Mouse (Mus musculus): ENCODE measurements around the gene Pum1. TPM values are rescaled to one million over a fixed set of nuclear protein-coding genes. Genes with fewer than 3 reads are reported as not detected.

Pum1 gene
- polyA plus RNA-seq, 1 experiment: 56.5 TPM

- Histone ChIP-seq H3K4me3 (ENCODE audit: control insufficient read depth, low read depth, low read length) (no peak overlapping the region), H3K4me1 (ENCODE audit: control insufficient read depth, insufficient read depth, low read length) (peaks cover 11% of the 10 kb centered on the region), H3K36me3 (ENCODE audit: control insufficient read depth, insufficient read depth, low read length) (no peaks in the 10 kb centered on the region), H3K27me3 (ENCODE audit: control insufficient read depth, insufficient read depth, low read length) (no peaks in the 10 kb centered on the region), H3K27ac (ENCODE audit: control insufficient read depth, insufficient read depth, low read depth, low read length) (no peak overlapping the region)
- no peak for TF ChIP-seq CTCF (IDR thresholded peaks at IDR 0.05; ENCODE audit: control insufficient read depth, insufficient read depth, insufficient replicate concordance, low read depth, low read length)
- no peak for TF ChIP-seq POLR2A (IDR thresholded peaks at IDR 0.05; ENCODE audit: control insufficient read depth, low read depth, low read length)
Observed at GRCm38 (mm10) chr4:130797201-130798051, 134.3 kb downstream of the Pum1 start.

- no peak overlapping the region for H3K4me3 ChIP-seq (ENCODE audit: control insufficient read depth, low read depth, low read length)
- TF ChIP-seq POLR2A (IDR thresholded peaks at IDR 0.05; ENCODE audit: control insufficient read depth, low read depth, low read length): no peak
- no peak for TF ChIP-seq CTCF (IDR thresholded peaks at IDR 0.05; ENCODE audit: control insufficient read depth, insufficient read depth, insufficient replicate concordance, low read depth, low read length)
- peaks cover 3% of the 10 kb centered on the region for H3K4me1 ChIP-seq (ENCODE audit: control insufficient read depth, insufficient read depth, low read length)
- no peak overlapping the region for H3K27ac ChIP-seq (ENCODE audit: control insufficient read depth, insufficient read depth, low read depth, low read length)
- H3K36me3 ChIP-seq (ENCODE audit: control insufficient read depth, insufficient read depth, low read length): no peaks in the 10 kb centered on the region
- H3K27me3 ChIP-seq (ENCODE audit: control insufficient read depth, insufficient read depth, low read length): no peaks in the 10 kb centered on the region
Observed at GRCm38 (mm10) chr4:130798416-130798815, 135.3 kb downstream of the Pum1 start.

- Histone ChIP-seq H3K4me3 (ENCODE audit: control insufficient read depth, low read depth, low read length) (no peak overlapping the region), H3K36me3 (ENCODE audit: control insufficient read depth, insufficient read depth, low read length) (no peaks in the 10 kb centered on the region), H3K27me3 (ENCODE audit: control insufficient read depth, insufficient read depth, low read length) (no peaks in the 10 kb centered on the region), H3K27ac (ENCODE audit: control insufficient read depth, insufficient read depth, low read depth, low read length) (no peak overlapping the region), H3K4me1 (ENCODE audit: control insufficient read depth, insufficient read depth, low read length) (peaks cover 3% of the 10 kb centered on the region)
- TF ChIP-seq CTCF (IDR thresholded peaks at IDR 0.05; ENCODE audit: control insufficient read depth, insufficient read depth, insufficient replicate concordance, low read depth, low read length) (no peak), POLR2A (IDR thresholded peaks at IDR 0.05; ENCODE audit: control insufficient read depth, low read depth, low read length) (no peak)
Observed at GRCm38 (mm10) chr4:130799118-130799517, 136.0 kb downstream of the Pum1 start.

GRCm38 (mm10) chr4:130799582-130799981 lies 136.5 kb downstream of the Pum1 start:
- Histone ChIP-seq H3K27ac (ENCODE audit: control insufficient read depth, insufficient read depth, low read depth, low read length) (no peak overlapping the region), H3K4me3 (ENCODE audit: control insufficient read depth, low read depth, low read length) (no peak overlapping the region), H3K4me1 (ENCODE audit: control insufficient read depth, insufficient read depth, low read length) (peaks cover 3% of the 10 kb centered on the region), H3K27me3 (ENCODE audit: control insufficient read depth, insufficient read depth, low read length) (no peaks in the 10 kb centered on the region), H3K36me3 (ENCODE audit: control insufficient read depth, insufficient read depth, low read length) (no peaks in the 10 kb centered on the region)
- TF ChIP-seq CTCF (IDR thresholded peaks at IDR 0.05; ENCODE audit: control insufficient read depth, insufficient read depth, insufficient replicate concordance, low read depth, low read length): no peak
- no peak for TF ChIP-seq POLR2A (IDR thresholded peaks at IDR 0.05; ENCODE audit: control insufficient read depth, low read depth, low read length)

GRCm38 (mm10) chr4:130800147-130800546 lies 137.0 kb downstream of the Pum1 start:
- no peaks in the 10 kb centered on the region for H3K36me3 ChIP-seq (ENCODE audit: control insufficient read depth, insufficient read depth, low read length)
- no peak overlapping the region for H3K4me3 ChIP-seq (ENCODE audit: control insufficient read depth, low read depth, low read length)
- TF ChIP-seq POLR2A (IDR thresholded peaks at IDR 0.05; ENCODE audit: control insufficient read depth, low read depth, low read length): no peak
- no peak for TF ChIP-seq CTCF (IDR thresholded peaks at IDR 0.05; ENCODE audit: control insufficient read depth, insufficient read depth, insufficient replicate concordance, low read depth, low read length)
- no peaks in the 10 kb centered on the region for H3K27me3 ChIP-seq (ENCODE audit: control insufficient read depth, insufficient read depth, low read length)
- peaks cover 3% of the 10 kb centered on the region for H3K4me1 ChIP-seq (ENCODE audit: control insufficient read depth, insufficient read depth, low read length)
- H3K27ac ChIP-seq (ENCODE audit: control insufficient read depth, insufficient read depth, low read depth, low read length): no peak overlapping the region

- Histone ChIP-seq H3K4me3 (ENCODE audit: control insufficient read depth, low read depth, low read length) (no peak overlapping the region), H3K27ac (ENCODE audit: control insufficient read depth, insufficient read depth, low read depth, low read length) (no peak overlapping the region), H3K4me1 (ENCODE audit: control insufficient read depth, insufficient read depth, low read length) (peaks cover 3% of the 10 kb centered on the region), H3K36me3 (ENCODE audit: control insufficient read depth, insufficient read depth, low read length) (no peaks in the 10 kb centered on the region), H3K27me3 (ENCODE audit: control insufficient read depth, insufficient read depth, low read length) (no peaks in the 10 kb centered on the region)
- no peak for TF ChIP-seq POLR2A (IDR thresholded peaks at IDR 0.05; ENCODE audit: control insufficient read depth, low read depth, low read length)
- no peak for TF ChIP-seq CTCF (IDR thresholded peaks at IDR 0.05; ENCODE audit: control insufficient read depth, insufficient read depth, insufficient replicate concordance, low read depth, low read length)
Observed at GRCm38 (mm10) chr4:130801198-130801597, 138.1 kb downstream of the Pum1 start.

GRCm38 (mm10) chr4:130801624-130802329 lies 138.7 kb downstream of the Pum1 start:
- no peaks in the 10 kb centered on the region for H3K27me3 ChIP-seq (ENCODE audit: control insufficient read depth, insufficient read depth, low read length)
- H3K36me3 ChIP-seq (ENCODE audit: control insufficient read depth, insufficient read depth, low read length): no peaks in the 10 kb centered on the region
- H3K4me1 ChIP-seq (ENCODE audit: control insufficient read depth, insufficient read depth, low read length): peaks cover 3% of the 10 kb centered on the region
- H3K27ac ChIP-seq (ENCODE audit: control insufficient read depth, insufficient read depth, low read depth, low read length): no peak overlapping the region
- TF ChIP-seq CTCF (IDR thresholded peaks at IDR 0.05; ENCODE audit: control insufficient read depth, insufficient read depth, insufficient replicate concordance, low read depth, low read length): no peak
- TF ChIP-seq POLR2A (IDR thresholded peaks at IDR 0.05; ENCODE audit: control insufficient read depth, low read depth, low read length): no peak
- no peak overlapping the region for H3K4me3 ChIP-seq (ENCODE audit: control insufficient read depth, low read depth, low read length)
